Mouse (Mus musculus) kidney, postnatal 14 days (tissue): ENCODE results near the gene Arhgef11.

ENCODE experiments used
- DNase-seq: peaks from one replicate; pipeline ENCODE4 v3.0.0; 2022; ENCODE audit warnings: mixed read lengths

Arhgef11 gene

GRCm38 (mm10) chr3:87763202-87763601 is 145.8 kb downstream of the Arhgef11 start:
- no peak for DNase-seq

GRCm38 (mm10) chr3:87763683-87764289 is 146.4 kb downstream of the Arhgef11 start:
- DNase-seq: peak; percentile 91

- peak; percentile 65 for DNase-seq
These were observed 147.1 kb downstream of the Arhgef11 start for GRCm38 (mm10) chr3:87764506-87764905.

- peak; percentile 84 for DNase-seq
These were observed 147.7 kb downstream of the Arhgef11 start for GRCm38 (mm10) chr3:87765091-87765490.

GRCm38 (mm10) chr3:87765631-87766283 is 148.4 kb downstream of the Arhgef11 start:
- no peak for DNase-seq

DNA sequence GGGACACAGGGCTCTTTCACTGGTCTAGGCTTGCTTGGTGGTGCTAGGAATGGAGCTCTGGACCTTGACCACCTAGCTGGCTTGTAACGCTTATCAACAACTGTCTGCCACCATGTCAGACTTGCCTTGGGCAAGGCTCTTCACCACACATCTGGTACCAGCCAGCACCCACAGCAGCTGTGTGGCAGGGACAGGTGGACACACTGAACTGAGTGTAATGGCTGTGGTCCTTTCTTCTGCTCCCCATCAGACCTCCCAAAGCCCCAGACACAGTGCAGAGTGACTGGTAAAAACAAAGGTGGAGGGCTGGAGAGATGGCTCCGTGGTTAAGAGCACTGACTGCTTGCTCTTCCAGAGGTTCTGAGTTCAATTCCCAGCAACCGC is 148.9 kb downstream of the Arhgef11 start:
- no peak for DNase-seq

- peak; percentile 79 for DNase-seq
These were observed 150.4 kb downstream of the Arhgef11 start for GRCm38 (mm10) chr3:87767764-87768163.

DNA sequence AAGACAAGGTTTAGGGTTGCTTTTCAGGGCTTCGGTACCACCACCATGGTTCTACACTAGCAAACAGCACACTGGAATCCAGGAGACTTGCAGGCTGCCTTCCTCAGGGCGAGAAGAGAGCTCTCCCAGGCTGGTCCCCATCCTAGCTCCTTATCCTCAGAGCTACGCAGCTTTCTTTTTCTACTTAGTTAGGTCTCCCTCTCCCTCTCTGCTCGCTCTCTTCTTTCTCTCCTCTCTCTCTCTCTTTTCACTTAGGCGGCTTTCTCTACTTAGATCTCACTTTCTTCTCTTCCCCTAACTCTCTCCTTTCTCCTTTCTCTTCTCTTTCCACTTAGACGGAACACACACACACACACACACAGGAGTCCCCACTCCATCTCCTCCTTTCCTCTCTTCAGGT is 151.1 kb downstream of the Arhgef11 start:
- DNase-seq: no peak

GRCm38 (mm10) chr3:87768844-87769243 is 151.5 kb downstream of the Arhgef11 start:
- peak; percentile 94 for DNase-seq

DNA sequence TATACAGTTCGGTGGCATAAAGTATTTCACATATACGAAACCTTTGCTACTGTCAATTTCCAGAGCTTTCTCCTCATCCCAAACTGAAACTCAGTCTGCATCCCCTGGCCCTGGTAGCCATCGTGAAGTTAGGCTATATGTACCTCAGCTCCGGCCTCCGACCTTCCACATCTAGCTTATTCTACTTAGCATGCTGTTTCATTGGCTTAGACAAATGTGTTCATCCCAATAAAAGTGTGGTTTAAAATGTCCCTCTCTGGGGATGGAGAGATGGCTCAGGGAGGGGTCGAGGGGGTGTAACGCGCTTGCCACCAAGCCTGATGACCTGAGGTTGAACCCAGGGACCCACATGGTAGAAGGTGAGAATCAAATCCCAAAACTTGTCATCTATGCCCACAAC is 152.1 kb downstream of the Arhgef11 start:
- DNase-seq: no peak

DNA sequence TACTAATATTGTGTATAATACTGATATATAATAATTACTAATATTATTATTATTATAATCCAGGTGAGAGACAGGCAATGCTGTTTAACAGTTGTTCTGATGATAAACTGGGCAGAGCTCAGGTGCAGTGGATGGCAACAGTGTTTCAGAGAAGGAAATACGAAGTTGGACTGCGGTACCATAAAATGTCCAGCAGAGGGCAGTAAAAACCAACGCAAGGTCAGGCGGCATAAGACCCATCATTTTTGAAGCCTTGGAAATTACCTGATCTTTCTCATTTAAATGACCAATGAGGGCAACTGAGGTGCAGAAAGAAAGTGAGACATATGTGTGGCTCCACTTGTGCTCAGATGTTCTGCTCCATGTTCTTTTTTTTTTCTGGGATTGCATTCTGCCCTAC is 152.9 kb downstream of the Arhgef11 start:
- peak; percentile 71 for DNase-seq

- DNase-seq: peak; percentile 76
These were observed 153.7 kb downstream of the Arhgef11 start for GRCm38 (mm10) chr3:87771088-87771487.

- DNase-seq: peak; percentile 56
These were observed 160.9 kb downstream of the Arhgef11 start for GRCm38 (mm10) chr3:87778283-87778682.

- no peak for DNase-seq
These were observed 161.7 kb downstream of the Arhgef11 start for GRCm38 (mm10) chr3:87779086-87779485.

- no peak for DNase-seq
These were observed 166.1 kb downstream of the Arhgef11 start for GRCm38 (mm10) chr3:87783282-87784023.

DNA sequence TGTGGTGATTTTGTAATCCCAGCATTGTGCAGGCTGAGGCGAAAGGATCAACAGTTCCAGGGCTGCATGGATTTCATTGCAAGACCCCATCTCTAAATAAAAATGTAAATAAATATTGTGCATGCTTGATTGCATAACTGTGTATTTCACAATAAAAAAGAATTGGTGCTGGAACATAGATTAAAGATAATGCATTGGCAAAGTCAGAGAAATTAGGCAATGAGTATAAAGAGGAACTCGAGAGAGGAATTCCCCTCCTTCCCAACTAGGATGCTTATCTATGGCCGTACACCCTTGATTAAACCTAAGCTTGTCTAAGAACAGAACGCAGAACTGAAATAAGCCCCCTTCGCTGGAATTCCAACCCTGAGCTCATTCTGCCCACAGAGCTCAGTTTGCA is 167.8 kb downstream of the Arhgef11 start:
- DNase-seq: no peak

- DNase-seq: no peak
These were observed 168.4 kb downstream of the Arhgef11 start for GRCm38 (mm10) chr3:87785626-87786214.
